Mouse (Mus musculus): ENCODE results near the gene Fam174b.

The Fam174b gene

GRCm38 (mm10) chr7:73749983-73750382, 9.9 kb downstream of the Fam174b start:
- DNase-seq (ENCODE audit: low read depth) = no peak

GRCm38 (mm10) chr7:73753598-73753997, 13.5 kb downstream of the Fam174b start:
- no peak for DNase-seq (ENCODE audit: low read depth)

GRCm38 (mm10) chr7:73755377-73756110, 15.4 kb downstream of the Fam174b start:
- DNase-seq (ENCODE audit: low read depth) = no peak

GRCm38 (mm10) chr7:73761691-73762189, 21.6 kb downstream of the Fam174b start:
- no peak for DNase-seq (ENCODE audit: low read depth)

- DNase-seq (ENCODE audit: low read depth) = no peak
Measured at GRCm38 (mm10) chr7:73764679-73765078, 24.6 kb downstream of the Fam174b start.

GRCm38 (mm10) chr7:73765186-73765903, 25.2 kb downstream of the Fam174b start:
- DNase-seq (ENCODE audit: low read depth) = no peak

GRCm38 (mm10) chr7:73769224-73769623, 29.1 kb downstream of the Fam174b start:
- DNase-seq (ENCODE audit: low read depth) = no peak

GRCm38 (mm10) chr7:73771384-73772274, 31.5 kb downstream of the Fam174b start:
- DNase-seq (ENCODE audit: low read depth) = peak; percentile 2

GRCm38 (mm10) chr7:73772275-73772765, 32.2 kb downstream of the Fam174b start:
- DNase-seq (ENCODE audit: low read depth) = no peak

- no peak for DNase-seq (ENCODE audit: low read depth)
Measured at GRCm38 (mm10) chr7:73774781-73775180, 34.7 kb downstream of the Fam174b start.

- DNase-seq (ENCODE audit: low read depth) = no peak
Measured at GRCm38 (mm10) chr7:73777777-73778176, 37.7 kb downstream of the Fam174b start.

GRCm38 (mm10) chr7:73784736-73785428, 44.8 kb downstream of the Fam174b start:
- no peak for DNase-seq (ENCODE audit: low read depth)

- no peak for DNase-seq (ENCODE audit: low read depth)
Measured at GRCm38 (mm10) chr7:73785815-73786214, 45.7 kb downstream of the Fam174b start.

- no peak for DNase-seq (ENCODE audit: low read depth)
Measured at GRCm38 (mm10) chr7:73787513-73787912, 47.4 kb downstream of the Fam174b start.

GRCm38 (mm10) chr7:73791096-73791495, 51.0 kb downstream of the Fam174b start:
- no peak for DNase-seq (ENCODE audit: low read depth)

- DNase-seq (ENCODE audit: low read depth) = no peak
Measured at GRCm38 (mm10) chr7:73792155-73792554, 52.1 kb downstream of the Fam174b start.

- DNase-seq (ENCODE audit: low read depth) = no peak
Measured at GRCm38 (mm10) chr7:73792641-73793040, 52.5 kb downstream of the Fam174b start.

- no peak for DNase-seq (ENCODE audit: low read depth)
Measured at GRCm38 (mm10) chr7:73809261-73809660, 69.2 kb downstream of the Fam174b start.

- DNase-seq (ENCODE audit: low read depth) = no peak
Measured at GRCm38 (mm10) chr7:73811439-73811838, 71.3 kb downstream of the Fam174b start.

- DNase-seq (ENCODE audit: low read depth) = no peak
Measured at GRCm38 (mm10) chr7:73812176-73812575, 72.1 kb downstream of the Fam174b start.

GRCm38 (mm10) chr7:73813887-73814286, 73.8 kb downstream of the Fam174b start:
- DNase-seq (ENCODE audit: low read depth) = no peak

Measured in naive thymus-derived CD4-positive, alpha-beta T cell, adult 2 months (primary cell).